Mouse (Mus musculus) hindbrain, embryonic 15.5 days (tissue): ENCODE data around the gene Il21. TPM values are rescaled to one million over a fixed set of nuclear protein-coding genes. Genes with fewer than 3 reads are reported as not detected.

Experiments
- ATAC-seq: fragments of 200-750 bp; cut with Nextera tagmentation; 2 replicates; pipeline ENCODE4 v1.8.0; 2017; ENCODE audit warnings: low read depth, moderate number of reproducible peaks, moderate TSS enrichment; ENCODE audit not compliant: low FRiP score
- H3K27ac ChIP-seq: fragments of 300-500 bp; sonication (generic); replicated peaks from 2 replicates; pipeline ENCODE4 v1.5.1; 2015; ENCODE audit warnings: mild to moderate bottlenecking, inconsistent platforms
- H3K27me3 ChIP-seq: fragments of 300-500 bp; sonication (generic); 2 replicates; pipeline ENCODE4 v1.6.1; 2015; ENCODE audit warnings: control low read depth, inconsistent platforms
- H3K36me3 ChIP-seq: fragments of 300-500 bp; sonication (generic); 2 replicates; pipeline ENCODE4 v1.6.1; 2015; ENCODE audit warnings: control low read depth, inconsistent platforms
- H3K4me1 ChIP-seq: fragments of 300-500 bp; sonication (generic); replicated peaks from 2 replicates; pipeline ENCODE4 v1.6.1; 2015; ENCODE audit warnings: control low read depth, inconsistent platforms
- H3K4me2 ChIP-seq: fragments of 300-500 bp; sonication (generic); 2 replicates; pipeline ENCODE4 v1.6.1; 2015; ENCODE audit warnings: moderate library complexity, mild to moderate bottlenecking, inconsistent platforms
- H3K4me3 ChIP-seq: fragments of 300-500 bp; sonication (generic); 2 replicates; pipeline ENCODE4 v1.5.1; 2015; ENCODE audit warnings: mild to moderate bottlenecking, inconsistent platforms
- H3K9ac ChIP-seq: fragments of 300-500 bp; sonication (generic); 2 replicates; pipeline ENCODE4 v1.6.1; 2015; ENCODE audit warnings: inconsistent platforms
- H3K9me3 ChIP-seq: fragments of 300-500 bp; sonication (generic); 2 replicates; pipeline ENCODE4 v1.6.1; 2016; ENCODE audit warnings: control low read depth, inconsistent platforms
- WGBS: fragments of 180-500 bp; shearing (Covaris S2); methylation state at CpG from one replicate; pipeline ENCODE4 v1.1.7; 2015; 5-methylcytosine and 5-hydroxymethylcytosine counted together
- polyA plus RNA-seq: library from polyadenylated mRNA; unstranded; fragments of >200 nt; fragmentation: Nextera tagmentation; extraction: Ambion mirVana; gene quantifications from 2 replicates; pipeline ENCODE4 v1.2.1, GENCODE M21; 2015

The Il21 gene
- not detected in 2 replicates for polyA plus RNA-seq

DNA sequence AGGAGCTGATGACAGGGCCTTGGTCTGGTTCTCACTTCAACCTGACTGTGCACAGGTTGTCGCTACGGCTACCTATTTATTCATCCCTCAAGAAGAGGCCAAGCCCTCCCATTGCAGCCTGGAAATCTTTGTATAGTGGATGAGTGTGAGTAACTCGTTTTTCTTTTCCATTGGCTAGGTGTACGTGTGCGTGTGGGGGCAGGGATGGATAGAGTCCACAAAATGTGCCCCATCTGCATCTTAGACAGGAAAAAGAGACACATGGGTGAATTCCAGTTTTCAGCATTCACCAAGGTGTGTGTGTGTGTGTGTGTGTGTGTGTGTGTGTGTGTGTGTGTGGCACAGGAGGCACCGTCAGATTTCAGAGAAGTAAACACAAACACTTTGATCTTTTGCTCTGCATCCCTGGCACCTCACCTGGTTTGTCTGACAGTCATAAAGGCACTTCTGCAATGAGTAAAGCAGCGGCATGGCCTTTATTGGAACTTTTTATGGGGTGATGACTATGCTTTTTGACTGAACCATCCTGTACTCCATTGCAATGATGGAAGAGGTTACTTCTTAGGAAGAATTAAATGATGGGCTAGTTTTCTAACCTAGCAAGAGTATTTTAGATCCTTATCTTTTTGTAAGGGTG is at the start of gene Il21:
Gene Il21 (minus strand): TSS at position 51 of the 637 bp plus-strand sequence.
- 90% methylated on average over 7 of the region's 7 CpGs for WGBS
- ATAC-seq = no peak
- no peak within 1 kb of the TSS for H3K4me3 ChIP-seq
- H3K27ac ChIP-seq = no peak within 1 kb of the TSS
- no peaks in the 10 kb centered on the region for H3K27me3 ChIP-seq
- no peak within 1 kb of the TSS for H3K9ac ChIP-seq
- H3K36me3 ChIP-seq = no peaks in the 10 kb centered on the region
- H3K4me2 ChIP-seq = no peak within 1 kb of the TSS
- no peaks in the 10 kb centered on the region for H3K4me1 ChIP-seq
- no peaks in the 10 kb centered on the region for H3K9me3 ChIP-seq

- Histone ChIP-seq H3K4me2 (no peak overlapping the region), H3K27me3 (no peaks in the 10 kb centered on the region), H3K36me3 (no peaks in the 10 kb centered on the region), H3K9me3 (no peaks in the 10 kb centered on the region), H3K4me3 (no peak overlapping the region), H3K9ac (no peak overlapping the region), H3K4me1 (no peaks in the 10 kb centered on the region), H3K27ac (no peak overlapping the region)
- ATAC-seq = no peak
- WGBS = 82% methylated on average over 8 of the region's 8 CpGs
Observed at GRCm38 (mm10) chr3:37280871-37281270, 48.4 kb upstream of the Il21 start.

DNA sequence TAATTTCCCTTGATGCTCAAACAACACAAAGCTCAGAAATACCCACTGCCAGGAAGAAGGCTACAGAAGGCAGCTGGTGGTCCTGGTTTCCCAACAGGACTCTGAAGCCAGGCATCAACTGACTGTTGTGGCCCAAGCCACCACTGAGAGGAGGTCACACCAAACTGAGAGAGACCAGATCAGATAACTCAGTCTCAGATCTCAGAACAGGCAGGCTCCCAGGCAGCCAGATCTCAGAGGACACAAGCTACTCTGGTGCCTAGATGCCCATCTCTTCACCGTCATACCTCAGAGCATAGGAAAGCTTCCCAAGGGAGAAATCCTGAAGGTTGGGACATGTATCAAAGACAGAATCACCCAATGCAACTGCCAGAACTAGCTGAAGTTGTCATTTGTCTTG is 47.8 kb upstream of the Il21 start:
- Histone ChIP-seq H3K4me3 (no peak overlapping the region), H3K4me1 (no peaks in the 10 kb centered on the region), H3K9me3 (no peaks in the 10 kb centered on the region), H3K4me2 (no peak overlapping the region), H3K36me3 (no peaks in the 10 kb centered on the region), H3K27me3 (no peaks in the 10 kb centered on the region), H3K27ac (no peak overlapping the region), H3K9ac (no peak overlapping the region)
- 77% methylated on average over 1 of the region's 1 CpGs for WGBS
- no peak for ATAC-seq

GRCm38 (mm10) chr3:37274661-37275060 is 42.2 kb upstream of the Il21 start:
- no peak overlapping the region for H3K4me2 ChIP-seq
- no peak overlapping the region for H3K27ac ChIP-seq
- ATAC-seq = no peak
- H3K36me3 ChIP-seq = no peaks in the 10 kb centered on the region
- no peaks in the 10 kb centered on the region for H3K9me3 ChIP-seq
- H3K4me1 ChIP-seq = no peaks in the 10 kb centered on the region
- no peak overlapping the region for H3K9ac ChIP-seq
- no peaks in the 10 kb centered on the region for H3K27me3 ChIP-seq
- WGBS = 81% methylated on average over 6 of the region's 6 CpGs
- no peak overlapping the region for H3K4me3 ChIP-seq

GRCm38 (mm10) chr3:37273092-37273491 is 40.7 kb upstream of the Il21 start:
- Histone ChIP-seq H3K9me3 (no peaks in the 10 kb centered on the region), H3K9ac (no peak overlapping the region), H3K4me3 (no peak overlapping the region), H3K27ac (no peak overlapping the region), H3K36me3 (no peaks in the 10 kb centered on the region), H3K4me1 (no peaks in the 10 kb centered on the region), H3K27me3 (no peaks in the 10 kb centered on the region), H3K4me2 (no peak overlapping the region)
- no peak for ATAC-seq
- 90% methylated on average over 7 of the region's 7 CpGs for WGBS

DNA sequence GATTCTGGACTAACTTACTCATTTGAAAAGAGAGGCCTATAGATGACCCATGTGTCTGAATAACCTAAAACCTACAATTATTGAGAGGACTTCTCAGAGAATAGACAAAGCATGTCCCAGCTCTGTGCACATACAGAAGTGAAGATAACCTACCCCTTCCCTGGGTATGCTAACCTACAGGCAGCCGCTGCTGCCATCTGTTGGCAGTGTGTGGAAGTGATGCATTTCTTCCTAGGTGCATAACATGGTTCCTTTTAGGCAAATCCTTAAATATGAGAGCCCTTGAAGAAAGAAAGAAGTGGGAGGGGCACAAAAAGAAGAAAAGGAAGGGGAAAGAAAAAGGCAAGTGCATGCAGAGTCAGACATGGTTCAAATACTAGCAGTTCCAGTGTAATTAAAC is 38.8 kb upstream of the Il21 start:
- no peak overlapping the region for H3K4me2 ChIP-seq
- H3K4me3 ChIP-seq = no peak overlapping the region
- WGBS = 9% methylated on average over 1 of the region's 1 CpGs
- no peak for ATAC-seq
- H3K4me1 ChIP-seq = no peaks in the 10 kb centered on the region
- no peaks in the 10 kb centered on the region for H3K27me3 ChIP-seq
- no peak overlapping the region for H3K9ac ChIP-seq
- H3K27ac ChIP-seq = no peak overlapping the region
- no peaks in the 10 kb centered on the region for H3K36me3 ChIP-seq
- H3K9me3 ChIP-seq = no peaks in the 10 kb centered on the region

- Histone ChIP-seq H3K4me3 (no peak overlapping the region), H3K9ac (no peak overlapping the region), H3K36me3 (no peaks in the 10 kb centered on the region), H3K4me2 (no peak overlapping the region), H3K9me3 (no peaks in the 10 kb centered on the region), H3K27me3 (no peaks in the 10 kb centered on the region), H3K27ac (no peak overlapping the region), H3K4me1 (no peaks in the 10 kb centered on the region)
- WGBS = 92% methylated on average over 4 of the region's 4 CpGs
- ATAC-seq = no peak
Observed at GRCm38 (mm10) chr3:37269926-37270325, 37.5 kb upstream of the Il21 start.

DNA sequence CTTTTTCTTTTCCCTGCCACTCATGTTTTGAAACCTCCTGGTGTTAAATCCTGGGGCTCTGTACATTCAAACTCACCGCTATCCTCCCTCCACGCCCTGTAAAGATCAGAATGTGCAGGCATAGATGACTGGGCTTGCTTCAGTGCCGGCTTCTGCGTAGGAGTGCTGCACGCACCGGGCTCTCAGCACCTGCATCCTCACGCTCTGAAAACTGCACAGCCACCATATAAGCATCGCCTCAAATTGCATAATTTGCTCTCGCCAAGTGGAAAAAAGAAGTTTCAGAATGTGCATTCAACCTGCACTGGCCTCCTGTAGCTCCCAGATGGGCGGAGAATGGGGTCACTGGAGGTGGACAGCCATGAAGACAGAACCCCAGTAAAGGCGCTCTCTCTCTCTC is 35.9 kb upstream of the Il21 start:
- Histone ChIP-seq H3K4me3 (no peak overlapping the region), H3K27ac (no peak overlapping the region), H3K9me3 (no peaks in the 10 kb centered on the region), H3K4me2 (no peak overlapping the region), H3K4me1 (no peaks in the 10 kb centered on the region), H3K36me3 (no peaks in the 10 kb centered on the region), H3K27me3 (no peaks in the 10 kb centered on the region), H3K9ac (no peak overlapping the region)
- no peak for ATAC-seq
- WGBS = 81% methylated on average over 11 of the region's 11 CpGs

DNA sequence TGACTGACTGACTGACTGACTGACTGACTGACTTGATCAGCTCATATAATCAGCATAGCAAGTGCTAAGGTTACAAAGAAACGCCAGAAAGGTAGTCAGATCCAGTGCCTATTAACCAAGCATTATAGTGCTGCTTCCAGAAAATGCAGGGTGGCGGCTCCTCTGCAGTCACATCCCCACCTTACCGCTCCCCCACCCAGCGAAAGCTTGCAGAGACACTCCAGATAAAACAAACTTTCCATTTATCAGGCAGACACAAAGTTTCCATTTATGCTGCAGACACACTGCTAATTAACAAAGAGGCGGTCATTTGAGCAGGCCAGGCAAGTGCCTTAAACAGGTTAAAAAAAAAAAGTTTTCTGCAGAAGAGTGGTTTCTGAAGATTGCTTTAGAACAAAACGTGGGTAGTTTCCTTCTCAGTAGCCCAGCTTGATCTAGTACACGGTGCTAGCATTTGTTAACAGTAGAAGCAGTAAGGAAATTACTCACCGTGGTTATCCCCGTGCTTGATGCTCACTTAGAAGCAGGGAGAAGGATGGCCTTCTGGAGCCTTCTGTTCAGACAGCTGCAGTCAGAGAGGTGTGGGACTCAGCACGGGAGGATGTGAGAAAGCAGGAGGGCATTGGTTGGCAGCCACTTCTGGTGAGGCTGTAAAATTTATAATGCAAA is 27.0 kb upstream of the Il21 start:
- Histone ChIP-seq H3K4me1 (no peaks in the 10 kb centered on the region), H3K27me3 (no peaks in the 10 kb centered on the region), H3K4me3 (no peak overlapping the region), H3K9ac (no peak overlapping the region), H3K27ac (no peak overlapping the region), H3K4me2 (no peak overlapping the region), H3K9me3 (no peaks in the 10 kb centered on the region), H3K36me3 (no peaks in the 10 kb centered on the region)
- ATAC-seq = no peak
- WGBS = 74% methylated on average over 10 of the region's 10 CpGs

- no peak overlapping the region for H3K27ac ChIP-seq
Observed at GRCm38 (mm10) chr3:37257776-37258175, 25.3 kb upstream of the Il21 start.

GRCm38 (mm10) chr3:37250967-37251366 is 18.5 kb upstream of the Il21 start:
- no peak for ATAC-seq
- Histone ChIP-seq H3K4me1 (no peaks in the 10 kb centered on the region), H3K4me2 (no peak overlapping the region), H3K9me3 (no peaks in the 10 kb centered on the region), H3K4me3 (no peak overlapping the region), H3K27ac (no peak overlapping the region), H3K36me3 (no peaks in the 10 kb centered on the region), H3K9ac (no peak overlapping the region), H3K27me3 (no peaks in the 10 kb centered on the region)
- 86% methylated on average over 3 of the region's 3 CpGs for WGBS

More at GRCm38 (mm10) chr3:37257776-37258175, 25.3 kb upstream of the Il21 start:
- no peaks in the 10 kb centered on the region for H3K9me3 ChIP-seq
- 89% methylated on average over 15 of the region's 15 CpGs for WGBS
- no peak overlapping the region for H3K4me3 ChIP-seq
- H3K9ac ChIP-seq = no peak overlapping the region
- no peaks in the 10 kb centered on the region for H3K4me1 ChIP-seq
- H3K27me3 ChIP-seq = no peaks in the 10 kb centered on the region
- no peaks in the 10 kb centered on the region for H3K36me3 ChIP-seq
- H3K4me2 ChIP-seq = no peak overlapping the region
- no peak for ATAC-seq

DNA sequence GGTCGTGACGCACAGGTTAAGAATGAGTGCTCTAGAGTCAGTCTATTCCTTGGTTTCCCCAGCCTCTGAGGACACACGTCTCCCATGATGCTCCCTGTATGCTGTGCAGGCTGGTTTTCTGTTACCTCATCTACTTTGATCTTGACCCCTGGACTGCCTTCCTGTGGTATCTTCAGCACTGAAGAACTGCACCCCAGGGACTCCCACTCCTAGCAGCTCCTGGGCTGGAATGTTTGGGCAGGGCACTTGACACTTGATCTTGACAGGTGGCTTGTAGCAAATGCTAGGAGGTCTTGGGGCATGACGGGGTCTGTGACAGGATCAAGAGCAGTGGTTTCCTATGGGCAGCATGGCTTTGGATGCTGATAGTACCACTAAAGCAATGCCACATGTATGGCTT is 2.6 kb upstream of the Il21 start:
- no peak overlapping the region for H3K4me2 ChIP-seq
- H3K9me3 ChIP-seq = no peaks in the 10 kb centered on the region
- no peak overlapping the region for H3K27ac ChIP-seq
- H3K36me3 ChIP-seq = no peaks in the 10 kb centered on the region
- WGBS = 86% methylated on average over 4 of the region's 4 CpGs
- no peaks in the 10 kb centered on the region for H3K27me3 ChIP-seq
- H3K9ac ChIP-seq = no peak overlapping the region
- no peak for ATAC-seq
- H3K4me3 ChIP-seq = no peak overlapping the region
- no peaks in the 10 kb centered on the region for H3K4me1 ChIP-seq

GRCm38 (mm10) chr3:37231153-37231552 is 1.3 kb downstream of the Il21 start:
- no peak overlapping the region for H3K9ac ChIP-seq
- H3K27me3 ChIP-seq = no peaks in the 10 kb centered on the region
- WGBS = 74% methylated on average over 7 of the region's 7 CpGs
- H3K27ac ChIP-seq = no peak overlapping the region
- H3K4me2 ChIP-seq = no peak overlapping the region
- no peak for ATAC-seq
- H3K36me3 ChIP-seq = no peaks in the 10 kb centered on the region
- no peaks in the 10 kb centered on the region for H3K4me1 ChIP-seq
- no peaks in the 10 kb centered on the region for H3K9me3 ChIP-seq
- no peak overlapping the region for H3K4me3 ChIP-seq
